Mouse (Mus musculus): ENCODE measurements around the gene Ctnna3. TPM values are rescaled to one million over a fixed set of nuclear protein-coding genes. Genes with fewer than 3 reads are reported as not detected.
A peak's percentile ranks its signal among the peaks of the same experiment; 100 is the strongest.
"Not testable (repeated sequence)": the region's sequence is repeated elsewhere in the genome, so short reads cannot be mapped to it uniquely, and the experiment has no call there.

Ctnna3 gene
- 0.81 and 1.1 TPM in 2 replicates for polyA plus RNA-seq (2015; fragmentation: Nextera tagmentation; extraction: Ambion mirVana)

GRCm38 (mm10) chr10:63429785-63430305, at the start of gene Ctnna3:
Gene Ctnna3 (plus strand): TSS chr10:63430098.
- WGBS, result under 1% methylated on average over 55 of the region's 55 CpGs

GRCm38 (mm10) chr10:63381498-63382280, 48.2 kb upstream of the Ctnna3 start, which contains the start of gene Sirt1:
Gene Sirt1 (minus strand): TSS chr10:63381704.
- Histone ChIP-seq H3K36me3 (ENCODE audit: control insufficient read depth, insufficient read depth) (no peaks in the 10 kb centered on the region), H3K27ac (ENCODE audit: low read length) (no peak within 1 kb of the TSS), H3K9ac (replicated peaks; ENCODE audit: low read depth, low read length) (peak within 1 kb of the TSS; percentile 49), H3K4me3 (replicated peaks; ENCODE audit: low read length) (peak within 1 kb of the TSS; percentile 48), H3K4me2 (ENCODE audit: low read length) (peak within 1 kb of the TSS; percentile 66), H3K9me3 (ENCODE audit: control insufficient read depth, low read length) (no peaks in the 10 kb centered on the region), H3K27me3 (replicated peaks; ENCODE audit: control insufficient read depth, insufficient read depth, low read length) (peaks cover 10% of the 10 kb centered on the region; the same call in 1 of the 2 replicates), H3K4me1 (replicated peaks; ENCODE audit: control insufficient read depth, insufficient read depth, low read length) (peaks cover 8% of the 10 kb centered on the region)
- WGBS, result 5% methylated on average over 24 of the region's 24 CpGs
- ATAC-seq, result no peak

More at GRCm38 (mm10) chr10:63429785-63430305, at the start of gene Ctnna3:
- Histone ChIP-seq H3K4me1 (replicated peaks; ENCODE audit: control insufficient read depth, insufficient read depth, low read length) (peaks cover 3% of the 10 kb centered on the region; the same call in 1 of the 2 replicates), H3K4me2 (ENCODE audit: low read length) (peak within 1 kb of the TSS; percentile 79), H3K27me3 (replicated peaks; ENCODE audit: control insufficient read depth, insufficient read depth, low read length) (no peaks in the 10 kb centered on the region), H3K9ac (replicated peaks; ENCODE audit: low read depth, low read length) (peak within 1 kb of the TSS; percentile 52), H3K27ac (ENCODE audit: low read length) (peak within 1 kb of the TSS; percentile 75), H3K36me3 (ENCODE audit: control insufficient read depth, insufficient read depth) (no peaks in the 10 kb centered on the region), H3K9me3 (ENCODE audit: control insufficient read depth, low read length) (no peaks in the 10 kb centered on the region), H3K4me3 (replicated peaks; ENCODE audit: low read length) (peak within 1 kb of the TSS; percentile 89)
- ATAC-seq, result peak; percentile 96

GRCm38 (mm10) chr10:63382372-63383279, 47.3 kb upstream of the Ctnna3 start, which contains the start of gene Dnajc12:
Gene Dnajc12 (plus strand): TSS chr10:63382443.
- peak within 1 kb of the TSS; percentile 66 for H3K4me2 ChIP-seq (ENCODE audit: low read length)

GRCm38 (mm10) chr10:63385897-63386296, 44.0 kb upstream of the Ctnna3 start:
- not testable (repeated sequence) for H3K27me3 ChIP-seq (replicated peaks; ENCODE audit: control insufficient read depth, insufficient read depth, low read length); H3K4me1 ChIP-seq (replicated peaks; ENCODE audit: control insufficient read depth, insufficient read depth, low read length); H3K9me3 ChIP-seq (ENCODE audit: control insufficient read depth, low read length); H3K27ac ChIP-seq (ENCODE audit: low read length); ATAC-seq; H3K36me3 ChIP-seq (ENCODE audit: control insufficient read depth, insufficient read depth)
- WGBS, result 25% methylated on average over 5 of the region's 5 CpGs
- H3K4me3 ChIP-seq (replicated peaks; ENCODE audit: low read length), result peak overlapping the region; percentile 58
- H3K4me2 ChIP-seq (ENCODE audit: low read length), result peak overlapping the region; percentile 56
- H3K9ac ChIP-seq (replicated peaks; ENCODE audit: low read depth, low read length), result peak overlapping the region; percentile 51; the same call in 1 of the 2 replicates

More at GRCm38 (mm10) chr10:63382372-63383279, 47.3 kb upstream of the Ctnna3 start, which contains the start of gene Dnajc12:
- Histone ChIP-seq H3K4me1 (replicated peaks; ENCODE audit: control insufficient read depth, insufficient read depth, low read length) (peaks cover 8% of the 10 kb centered on the region), H3K27ac (ENCODE audit: low read length) (no peak within 1 kb of the TSS), H3K9me3 (ENCODE audit: control insufficient read depth, low read length) (no peaks in the 10 kb centered on the region), H3K36me3 (ENCODE audit: control insufficient read depth, insufficient read depth) (no peaks in the 10 kb centered on the region), H3K27me3 (replicated peaks; ENCODE audit: control insufficient read depth, insufficient read depth, low read length) (peaks cover 10% of the 10 kb centered on the region; the same call in 1 of the 2 replicates), H3K4me3 (replicated peaks; ENCODE audit: low read length) (peak within 1 kb of the TSS; percentile 48), H3K9ac (replicated peaks; ENCODE audit: low read depth, low read length) (peak within 1 kb of the TSS; percentile 49)
- ATAC-seq, result peak; percentile 95
- WGBS, result under 1% methylated on average over 28 of the region's 28 CpGs

- Histone ChIP-seq H3K36me3 (ENCODE audit: control insufficient read depth, insufficient read depth) (no peaks in the 10 kb centered on the region), H3K4me2 (ENCODE audit: low read length) (peak overlapping the region; percentile 56), H3K27me3 (replicated peaks; ENCODE audit: control insufficient read depth, insufficient read depth, low read length) (peaks cover 3% of the 10 kb centered on the region; the same call in 1 of the 2 replicates), H3K27ac (ENCODE audit: low read length) (peak overlapping the region; percentile 21; the same call in 1 of the 2 replicates), H3K9ac (replicated peaks; ENCODE audit: low read depth, low read length) (peak overlapping the region; percentile 51), H3K4me3 (replicated peaks; ENCODE audit: low read length) (peak overlapping the region; percentile 58), H3K9me3 (ENCODE audit: control insufficient read depth, low read length) (no peaks in the 10 kb centered on the region), H3K4me1 (replicated peaks; ENCODE audit: control insufficient read depth, insufficient read depth, low read length) (peaks cover 6% of the 10 kb centered on the region)
- under 1% methylated on average over 19 of the region's 19 CpGs for WGBS
- peak; percentile 67 for ATAC-seq
These were observed 43.5 kb upstream of the Ctnna3 start for GRCm38 (mm10) chr10:63386444-63386843.

GRCm38 (mm10) chr10:63386991-63387390, 42.9 kb upstream of the Ctnna3 start:
- WGBS, result 3% methylated on average over 10 of the region's 10 CpGs
- Histone ChIP-seq H3K36me3 (ENCODE audit: control insufficient read depth, insufficient read depth) (no peaks in the 10 kb centered on the region), H3K4me2 (ENCODE audit: low read length) (peak overlapping the region; percentile 56), H3K4me3 (replicated peaks; ENCODE audit: low read length) (peak overlapping the region; percentile 58), H3K9ac (replicated peaks; ENCODE audit: low read depth, low read length) (no peak overlapping the region; the same call in 1 of the 2 replicates), H3K4me1 (replicated peaks; ENCODE audit: control insufficient read depth, insufficient read depth, low read length) (peaks cover under 1% of the 10 kb centered on the region), H3K27me3 (replicated peaks; ENCODE audit: control insufficient read depth, insufficient read depth, low read length) (no peaks in the 10 kb centered on the region), H3K9me3 (ENCODE audit: control insufficient read depth, low read length) (no peaks in the 10 kb centered on the region), H3K27ac (ENCODE audit: low read length) (no peak overlapping the region)
- no peak for ATAC-seq

GRCm38 (mm10) chr10:63388948-63389347, 41.0 kb upstream of the Ctnna3 start:
- Histone ChIP-seq H3K4me3 (replicated peaks; ENCODE audit: low read length) (no peak overlapping the region), H3K36me3 (ENCODE audit: control insufficient read depth, insufficient read depth) (no peaks in the 10 kb centered on the region), H3K27me3 (replicated peaks; ENCODE audit: control insufficient read depth, insufficient read depth, low read length) (no peaks in the 10 kb centered on the region), H3K4me1 (replicated peaks; ENCODE audit: control insufficient read depth, insufficient read depth, low read length) (no peaks in the 10 kb centered on the region), H3K27ac (ENCODE audit: low read length) (no peak overlapping the region), H3K9ac (replicated peaks; ENCODE audit: low read depth, low read length) (no peak overlapping the region), H3K9me3 (ENCODE audit: control insufficient read depth, low read length) (no peaks in the 10 kb centered on the region), H3K4me2 (ENCODE audit: low read length) (no peak overlapping the region)
- ATAC-seq, result no peak
- WGBS, result 64% methylated on average over 4 of the region's 4 CpGs

GRCm38 (mm10) chr10:63396963-63397362, 32.9 kb upstream of the Ctnna3 start:
- H3K4me3 ChIP-seq (replicated peaks; ENCODE audit: low read length), result no peak overlapping the region
- H3K27me3 ChIP-seq (replicated peaks; ENCODE audit: control insufficient read depth, insufficient read depth, low read length), result no peaks in the 10 kb centered on the region
- no peaks in the 10 kb centered on the region for H3K36me3 ChIP-seq (ENCODE audit: control insufficient read depth, insufficient read depth)
- H3K4me2 ChIP-seq (ENCODE audit: low read length), result no peak overlapping the region
- no peak for ATAC-seq
- no peak overlapping the region for H3K27ac ChIP-seq (ENCODE audit: low read length)
- 93% methylated on average over 10 of the region's 10 CpGs for WGBS
- no peaks in the 10 kb centered on the region for H3K9me3 ChIP-seq (ENCODE audit: control insufficient read depth, low read length)
- no peaks in the 10 kb centered on the region for H3K4me1 ChIP-seq (replicated peaks; ENCODE audit: control insufficient read depth, insufficient read depth, low read length)
- H3K9ac ChIP-seq (replicated peaks; ENCODE audit: low read depth, low read length), result no peak overlapping the region
